Mouse (Mus musculus): Measurements from ENCODE around the gene Tbc1d22a. TPM values are rescaled to one million over a fixed set of nuclear protein-coding genes. Genes with fewer than 3 reads are reported as not detected.

Tbc1d22a gene
- polyA plus RNA-seq, 1 experiment, result 39.8 TPM

- no peak overlapping the region for H3K4me3 ChIP-seq (ENCODE audit: insufficient read depth, low read length)
- peaks cover 6% of the 10 kb centered on the region; the same call in 1 of the 2 replicates for H3K4me1 ChIP-seq (ENCODE audit: control insufficient read depth, insufficient read depth, low read length)
- no peak overlapping the region for H3K27ac ChIP-seq (ENCODE audit: insufficient read depth, low read depth, low read length)
- TF ChIP-seq POLR2A (IDR thresholded peaks at IDR 0.05; ENCODE audit: borderline replicate concordance, low read depth, low read length), result no peak
- TF ChIP-seq CTCF (IDR thresholded peaks at IDR 0.05; ENCODE audit: low read depth, low read length), result no peak
Measured at GRCm38 (mm10) chr15:86244380-86244779, 30.1 kb downstream of the Tbc1d22a start.

DNA sequence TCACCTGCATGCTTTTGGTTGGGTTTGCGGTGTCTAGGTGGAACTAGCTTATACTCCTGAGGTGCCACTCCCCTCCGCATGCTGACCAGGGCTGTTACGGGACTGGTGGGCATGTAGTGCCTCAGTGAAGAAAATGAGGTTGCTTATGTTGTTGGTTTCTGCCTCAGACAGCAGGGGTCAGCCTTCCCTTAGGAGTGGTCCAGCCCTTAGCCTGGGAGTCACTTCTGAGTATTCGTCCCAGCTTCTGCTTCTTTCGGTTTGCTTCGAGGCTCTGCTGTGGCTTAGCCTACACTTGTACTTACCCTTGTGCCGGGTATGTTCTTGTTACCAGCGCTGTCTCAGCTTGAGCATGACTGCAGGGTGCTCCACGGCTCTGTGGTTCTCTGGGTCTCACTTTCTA lies 36.0 kb downstream of the Tbc1d22a start:
- Histone ChIP-seq H3K4me1 (ENCODE audit: control insufficient read depth, insufficient read depth, low read length) (peaks cover 18% of the 10 kb centered on the region), H3K4me3 (ENCODE audit: insufficient read depth, low read length) (peak overlapping the region; percentile 12; the same call in 1 of the 2 replicates), H3K27ac (ENCODE audit: insufficient read depth, low read depth, low read length) (no peak overlapping the region)
- TF ChIP-seq POLR2A (IDR thresholded peaks at IDR 0.05; ENCODE audit: borderline replicate concordance, low read depth, low read length) (no peak), CTCF (IDR thresholded peaks at IDR 0.05; ENCODE audit: low read depth, low read length) (0 out of 2 replicates have a peak, but pooled peaks have one; percentile 40)

- H3K4me1 ChIP-seq (ENCODE audit: control insufficient read depth, insufficient read depth, low read length), result peaks cover 28% of the 10 kb centered on the region
- H3K27ac ChIP-seq (ENCODE audit: insufficient read depth, low read depth, low read length), result no peak overlapping the region
- H3K4me3 ChIP-seq (ENCODE audit: insufficient read depth, low read length), result no peak overlapping the region
- TF ChIP-seq CTCF (IDR thresholded peaks at IDR 0.05; ENCODE audit: low read depth, low read length), result no peak
- TF ChIP-seq POLR2A (IDR thresholded peaks at IDR 0.05; ENCODE audit: borderline replicate concordance, low read depth, low read length), result no peak
Measured at GRCm38 (mm10) chr15:86252130-86252529, 37.9 kb downstream of the Tbc1d22a start.

- TF ChIP-seq CTCF (IDR thresholded peaks at IDR 0.05; ENCODE audit: low read depth, low read length) (no peak), POLR2A (IDR thresholded peaks at IDR 0.05; ENCODE audit: borderline replicate concordance, low read depth, low read length) (no peak)
- Histone ChIP-seq H3K4me1 (ENCODE audit: control insufficient read depth, insufficient read depth, low read length) (peaks cover 30% of the 10 kb centered on the region), H3K4me3 (ENCODE audit: insufficient read depth, low read length) (no peak overlapping the region), H3K27ac (ENCODE audit: insufficient read depth, low read depth, low read length) (no peak overlapping the region)
Measured at GRCm38 (mm10) chr15:86252684-86253083, 38.4 kb downstream of the Tbc1d22a start.

DNA sequence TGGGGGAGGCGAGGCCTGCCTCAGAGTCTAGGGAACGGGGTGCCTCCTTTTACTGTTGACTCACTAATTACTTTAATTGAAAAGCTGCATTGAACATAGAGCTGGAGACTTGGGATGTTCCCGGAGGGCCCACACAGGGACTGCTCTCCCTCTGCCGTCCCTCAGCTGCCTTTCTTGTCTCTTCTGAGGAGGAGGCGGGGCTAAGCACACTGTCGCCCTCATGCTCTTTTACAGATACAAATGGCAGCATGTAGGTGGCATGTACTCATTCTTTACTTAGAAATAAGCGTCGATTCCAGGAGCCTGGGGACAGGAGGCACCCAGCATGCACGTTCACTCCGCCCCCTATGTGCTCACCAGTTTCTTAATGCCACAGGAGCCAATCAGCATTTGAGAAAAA lies 39.2 kb downstream of the Tbc1d22a start:
- no peak overlapping the region for H3K4me3 ChIP-seq (ENCODE audit: insufficient read depth, low read length)
- peaks cover 34% of the 10 kb centered on the region for H3K4me1 ChIP-seq (ENCODE audit: control insufficient read depth, insufficient read depth, low read length)
- TF ChIP-seq POLR2A (IDR thresholded peaks at IDR 0.05; ENCODE audit: borderline replicate concordance, low read depth, low read length) (no peak), CTCF (IDR thresholded peaks at IDR 0.05; ENCODE audit: low read depth, low read length) (no peak)
- no peak overlapping the region for H3K27ac ChIP-seq (ENCODE audit: insufficient read depth, low read depth, low read length)

DNA sequence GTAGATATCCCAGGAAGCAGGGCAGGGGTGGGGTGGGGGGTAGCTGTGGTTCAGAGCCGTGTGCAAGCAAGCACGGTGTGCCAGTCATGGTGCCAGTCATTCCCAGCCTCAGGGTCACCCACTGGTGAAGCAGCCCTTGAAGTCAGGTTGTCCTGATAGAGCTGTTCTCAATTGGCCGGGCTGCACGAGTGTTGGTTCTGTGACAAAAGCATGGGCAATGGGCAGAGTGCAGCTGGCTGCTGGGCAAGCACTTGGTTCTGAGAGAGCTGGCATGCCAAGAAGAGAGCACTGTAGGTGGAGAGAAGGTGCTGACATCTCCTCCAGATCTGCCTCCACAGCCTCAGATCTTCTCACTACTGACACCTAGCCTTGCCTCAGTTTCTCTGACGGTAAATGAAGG lies 41.9 kb downstream of the Tbc1d22a start:
- Histone ChIP-seq H3K27ac (ENCODE audit: insufficient read depth, low read depth, low read length) (no peak overlapping the region), H3K4me3 (ENCODE audit: insufficient read depth, low read length) (no peak overlapping the region), H3K4me1 (ENCODE audit: control insufficient read depth, insufficient read depth, low read length) (peaks cover 32% of the 10 kb centered on the region)
- TF ChIP-seq CTCF (IDR thresholded peaks at IDR 0.05; ENCODE audit: low read depth, low read length) (no peak), POLR2A (IDR thresholded peaks at IDR 0.05; ENCODE audit: borderline replicate concordance, low read depth, low read length) (no peak)

GRCm38 (mm10) chr15:86256728-86257179 lies 42.5 kb downstream of the Tbc1d22a start:
- Histone ChIP-seq H3K27ac (ENCODE audit: insufficient read depth, low read depth, low read length) (no peak overlapping the region), H3K4me1 (ENCODE audit: control insufficient read depth, insufficient read depth, low read length) (peaks cover 28% of the 10 kb centered on the region), H3K4me3 (ENCODE audit: insufficient read depth, low read length) (no peak overlapping the region)
- TF ChIP-seq POLR2A (IDR thresholded peaks at IDR 0.05; ENCODE audit: borderline replicate concordance, low read depth, low read length) (no peak), CTCF (IDR thresholded peaks at IDR 0.05; ENCODE audit: low read depth, low read length) (no peak)

GRCm38 (mm10) chr15:86257916-86258685 lies 43.8 kb downstream of the Tbc1d22a start:
- H3K27ac ChIP-seq (ENCODE audit: insufficient read depth, low read depth, low read length), result no peak overlapping the region
- peaks cover 18% of the 10 kb centered on the region for H3K4me1 ChIP-seq (ENCODE audit: control insufficient read depth, insufficient read depth, low read length)
- H3K4me3 ChIP-seq (ENCODE audit: insufficient read depth, low read length), result no peak overlapping the region
- TF ChIP-seq CTCF (IDR thresholded peaks at IDR 0.05; ENCODE audit: low read depth, low read length), result no peak
- TF ChIP-seq POLR2A (IDR thresholded peaks at IDR 0.05; ENCODE audit: borderline replicate concordance, low read depth, low read length), result no peak

DNA sequence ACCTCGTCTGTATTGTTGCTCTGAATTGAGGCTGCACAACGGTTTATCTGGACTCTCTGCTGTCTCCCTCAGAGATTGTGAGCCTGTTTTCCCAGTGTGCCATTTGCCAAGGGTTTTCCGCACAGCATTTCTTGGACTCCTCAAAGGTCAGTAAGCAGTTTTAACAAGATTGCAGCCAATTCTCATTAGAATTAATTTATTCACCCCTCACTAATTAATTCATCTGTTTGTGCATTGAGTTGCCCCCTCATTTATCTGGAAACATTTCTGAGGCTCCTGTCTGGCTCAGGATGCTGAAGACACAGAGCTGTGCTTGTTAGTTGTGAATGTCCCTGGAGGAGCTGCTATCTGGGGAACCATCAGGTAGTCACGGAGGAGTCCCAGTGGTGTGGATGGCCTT lies 45.0 kb downstream of the Tbc1d22a start:
- H3K27ac ChIP-seq (ENCODE audit: insufficient read depth, low read depth, low read length), result no peak overlapping the region
- H3K4me3 ChIP-seq (ENCODE audit: insufficient read depth, low read length), result no peak overlapping the region
- peaks cover 18% of the 10 kb centered on the region for H3K4me1 ChIP-seq (ENCODE audit: control insufficient read depth, insufficient read depth, low read length)
- TF ChIP-seq CTCF (IDR thresholded peaks at IDR 0.05; ENCODE audit: low read depth, low read length), result no peak
- no peak for TF ChIP-seq POLR2A (IDR thresholded peaks at IDR 0.05; ENCODE audit: borderline replicate concordance, low read depth, low read length)

DNA sequence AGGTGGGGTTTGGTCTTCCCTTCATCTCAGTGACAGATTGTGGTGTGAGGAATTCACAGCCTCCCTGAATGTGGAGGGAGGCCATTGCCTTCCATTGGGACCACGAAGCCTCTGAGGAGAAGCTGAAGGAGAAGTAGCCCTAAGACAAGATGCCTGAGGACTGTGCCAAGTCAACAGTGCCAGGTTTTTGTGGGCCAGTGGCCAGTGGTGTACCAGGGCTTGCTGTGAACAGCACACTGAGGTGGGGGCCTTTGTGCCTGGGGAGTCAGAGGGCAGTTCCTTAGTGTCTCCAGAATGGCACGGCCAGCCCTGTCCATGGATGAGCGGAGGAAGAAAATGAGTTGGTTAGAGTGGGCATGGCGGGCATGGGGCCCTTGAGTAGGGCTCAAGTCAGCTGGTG lies 45.9 kb downstream of the Tbc1d22a start:
- TF ChIP-seq POLR2A (IDR thresholded peaks at IDR 0.05; ENCODE audit: borderline replicate concordance, low read depth, low read length) (no peak), CTCF (IDR thresholded peaks at IDR 0.05; ENCODE audit: low read depth, low read length) (no peak)
- Histone ChIP-seq H3K4me1 (ENCODE audit: control insufficient read depth, insufficient read depth, low read length) (peaks cover 18% of the 10 kb centered on the region), H3K4me3 (ENCODE audit: insufficient read depth, low read length) (no peak overlapping the region), H3K27ac (ENCODE audit: insufficient read depth, low read depth, low read length) (no peak overlapping the region)

Data from bone marrow macrophage, adult 2 months (primary cell).